Mouse (Mus musculus): Measurements from ENCODE around the gene Cacnb2.

- no peak for TF ChIP-seq CTCF (IDR thresholded peaks at IDR 0.05; ENCODE audit: insufficient read depth, low read length)
- no peak for TF ChIP-seq POLR2A (IDR thresholded peaks at IDR 0.05; ENCODE audit: borderline replicate concordance, extremely low read depth, low read depth, low read length)
Observed at GRCm38 (mm10) chr2:14639266-14639665, 36.4 kb downstream of the Cacnb2 start.

All from lung, adult 2 months (tissue).